Mouse (Mus musculus) left cerebral cortex, adult 8-10 months (tissue): ENCODE measurements around the gene Ptprr. TPM values are rescaled to one million over a fixed set of nuclear protein-coding genes. Genes with fewer than 3 reads are reported as not detected.

Experiments used
- DNase-seq, 2 experiments: peaks; one replicate each; pipeline ENCODE4 v3.0.0; 2022; ENCODE audit warnings: low spot score in 2 of 2
- total RNA-seq, 4 experiments: library from RNA; stranded (reverse); gene quantifications; 2 replicates each; pipeline ENCODE4 v1.2.4; 2022

Ptprr gene
- 10 to 100 TPM; 17.6 to 20.0 (median 18.5) TPM for total RNA-seq

DNA sequence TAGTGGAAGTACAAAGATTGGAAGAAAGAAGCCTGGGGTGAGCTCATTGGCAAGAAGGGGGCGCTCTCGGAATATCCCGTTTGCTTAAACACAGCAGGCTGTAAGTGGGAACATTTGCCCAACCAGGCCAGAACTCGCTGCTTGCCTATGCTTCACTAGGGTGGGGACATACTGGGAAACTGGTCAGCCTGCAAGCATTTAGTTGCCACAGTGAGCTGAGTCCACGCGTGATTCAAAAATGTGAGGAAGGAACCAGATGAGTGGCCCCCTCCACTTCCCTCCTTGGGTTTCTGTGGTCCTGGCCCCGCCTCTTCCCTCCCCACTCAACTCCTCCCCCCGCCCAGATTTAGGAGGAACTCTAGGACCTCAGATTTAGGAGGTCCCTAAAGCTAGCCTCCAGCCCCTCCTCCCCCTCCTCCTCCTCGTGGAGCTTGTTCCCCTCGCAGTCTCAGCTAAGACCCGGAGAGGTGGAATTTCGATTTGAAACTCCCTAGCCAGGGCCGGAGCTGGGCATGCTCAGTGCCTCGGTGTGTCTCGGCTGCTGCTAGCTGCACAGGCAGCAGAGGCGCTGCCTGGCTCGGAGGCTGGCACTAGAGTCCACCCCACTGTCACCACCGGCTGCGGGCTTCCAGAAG, at the start of gene Ptprr:
TSS of gene Ptprr (plus strand) at position 369 of the 635 bp plus-strand sequence.
- peak; percentile 57 to 89 for DNase-seq

DNA sequence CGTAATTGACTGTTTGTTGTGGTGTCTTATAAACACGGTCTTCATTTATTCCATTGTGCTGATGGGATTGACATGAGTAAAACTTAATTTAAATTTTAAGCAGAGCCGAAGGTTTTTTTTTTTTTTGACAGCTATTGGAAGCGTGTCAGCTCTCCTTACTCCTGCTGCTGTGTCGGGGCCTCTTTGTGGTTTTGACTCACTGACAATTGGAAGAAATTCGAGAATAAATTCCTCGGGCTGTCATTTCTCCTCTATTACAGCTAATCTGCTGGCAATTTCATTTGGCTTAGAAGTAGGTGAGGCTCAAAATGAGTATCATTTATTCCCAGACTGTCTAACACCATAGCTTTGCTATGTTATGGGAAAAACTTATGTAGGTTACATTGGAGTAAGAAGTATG, 41.7 kb upstream of the Ptprr start:
- DNase-seq = no peak

DNA sequence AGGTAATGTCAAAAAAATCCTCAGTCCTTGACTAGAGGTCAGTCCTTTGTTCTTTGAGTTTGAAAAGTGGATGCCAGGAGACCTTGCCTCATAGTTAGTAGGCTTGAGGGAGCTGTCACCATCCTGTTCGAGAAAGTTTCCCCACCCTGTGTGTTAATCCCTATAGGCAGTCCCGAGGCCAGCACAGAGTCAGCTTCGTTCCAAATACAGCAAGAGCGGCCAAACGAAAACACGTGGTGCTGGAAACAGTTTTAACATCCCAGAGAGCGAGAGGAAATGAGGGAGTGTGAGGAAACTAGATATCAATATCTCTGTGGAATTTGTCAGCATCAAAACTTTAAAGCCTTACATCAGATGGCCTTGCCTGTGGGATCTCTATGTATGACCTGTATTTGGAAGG, 39.0 kb upstream of the Ptprr start:
- no peak for DNase-seq

DNA sequence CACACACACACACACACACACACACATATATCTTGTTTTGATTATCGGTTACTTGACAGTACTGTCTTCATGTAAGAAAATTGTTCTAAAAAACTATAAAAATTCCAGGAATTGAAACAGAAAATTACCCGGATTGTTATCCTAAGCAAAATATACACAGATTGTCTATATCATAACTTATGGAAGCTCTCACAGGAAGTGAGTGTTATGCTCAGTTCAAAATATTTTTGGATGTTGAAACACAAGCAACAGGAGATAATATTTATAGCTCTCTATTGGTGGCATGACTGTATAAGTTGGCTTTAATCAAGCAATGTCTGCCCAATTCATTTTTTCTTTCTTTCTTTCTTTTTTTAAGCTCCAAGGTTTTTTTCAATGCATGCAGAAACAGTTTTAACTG, 38.0 kb upstream of the Ptprr start:
- no peak for DNase-seq

DNA sequence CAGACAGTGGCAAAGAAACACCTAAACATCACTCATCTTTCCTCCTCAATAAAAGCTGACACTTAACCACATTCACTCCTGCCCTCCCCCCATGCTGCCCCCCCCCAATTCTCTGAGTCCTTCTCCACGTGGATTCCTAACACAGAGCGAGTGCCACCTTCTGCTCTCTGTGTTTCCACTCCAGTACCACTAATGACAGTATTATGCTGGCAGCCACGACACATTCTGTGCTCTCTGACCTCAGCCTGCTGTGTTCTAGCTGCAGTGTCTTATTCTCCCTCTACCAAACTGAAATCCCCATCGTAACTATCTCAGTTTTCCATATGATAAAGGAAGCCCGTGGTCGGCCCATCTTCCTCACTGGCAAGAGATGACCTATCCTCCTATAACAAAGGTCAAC, 33.7 kb upstream of the Ptprr start:
- no peak for DNase-seq

DNA sequence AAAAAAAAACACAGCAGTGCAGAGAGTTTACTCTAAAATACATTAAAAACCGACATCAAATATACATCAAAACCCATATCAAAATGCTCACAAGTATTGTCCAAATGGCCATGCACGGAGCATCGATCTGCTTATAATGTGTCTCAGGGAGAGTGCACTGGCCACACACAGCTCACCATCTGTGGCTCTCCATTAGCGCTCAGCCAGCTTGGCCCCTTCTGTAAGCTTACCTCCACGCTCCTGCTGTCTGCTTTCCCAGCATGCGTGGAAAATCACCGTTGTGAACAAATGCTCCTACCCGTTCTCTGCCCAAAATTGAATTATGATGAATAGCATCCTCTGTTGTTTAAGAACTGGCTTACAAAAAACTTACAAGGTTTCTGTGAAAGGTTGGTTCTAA, 16.2 kb upstream of the Ptprr start:
- DNase-seq = no peak

DNA sequence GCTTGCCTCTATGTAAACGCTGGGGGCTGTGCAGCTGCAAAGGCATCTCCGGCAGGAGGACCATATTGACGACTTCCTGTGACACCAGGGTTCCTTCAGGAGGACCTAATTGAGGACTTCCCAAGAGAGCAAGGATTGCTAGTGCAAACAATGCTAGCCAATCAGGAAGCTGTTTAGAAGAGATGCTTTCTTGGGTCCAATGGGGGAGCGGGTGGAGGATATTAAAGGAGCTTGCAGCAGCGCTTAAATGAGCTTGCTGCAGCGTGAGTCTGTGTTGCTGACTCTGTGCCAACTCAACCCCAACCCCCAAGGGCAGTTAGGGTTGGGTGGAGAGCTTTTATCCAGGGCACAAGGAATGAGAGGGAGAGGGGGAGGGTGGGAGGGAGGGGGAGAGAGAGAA, 11.3 kb upstream of the Ptprr start:
- peak in 1 of 2 experiments; percentile 11 for DNase-seq

DNA sequence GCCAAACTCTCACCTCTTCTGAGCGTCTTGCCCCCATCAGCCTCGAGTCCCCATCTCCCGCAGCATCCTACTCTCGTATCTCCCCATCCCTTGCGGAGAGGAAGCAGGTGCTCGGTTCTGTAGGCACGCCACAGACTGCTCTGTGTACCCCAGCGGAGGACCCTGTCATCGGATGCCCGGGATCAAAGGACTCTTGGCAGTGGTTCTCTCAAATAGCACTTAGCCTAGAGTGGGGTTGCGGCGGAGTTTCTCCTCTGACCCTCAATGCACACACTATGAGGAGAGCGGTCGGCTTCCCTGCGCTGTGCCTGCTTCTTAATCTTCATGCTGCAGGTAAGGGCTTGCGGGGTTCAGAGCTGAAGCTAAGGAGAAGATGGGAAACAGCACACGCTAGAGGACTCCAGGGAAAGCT, 473 bp downstream of the Ptprr start:
- DNase-seq = peak in 1 of 2 experiments; percentile 75

DNA sequence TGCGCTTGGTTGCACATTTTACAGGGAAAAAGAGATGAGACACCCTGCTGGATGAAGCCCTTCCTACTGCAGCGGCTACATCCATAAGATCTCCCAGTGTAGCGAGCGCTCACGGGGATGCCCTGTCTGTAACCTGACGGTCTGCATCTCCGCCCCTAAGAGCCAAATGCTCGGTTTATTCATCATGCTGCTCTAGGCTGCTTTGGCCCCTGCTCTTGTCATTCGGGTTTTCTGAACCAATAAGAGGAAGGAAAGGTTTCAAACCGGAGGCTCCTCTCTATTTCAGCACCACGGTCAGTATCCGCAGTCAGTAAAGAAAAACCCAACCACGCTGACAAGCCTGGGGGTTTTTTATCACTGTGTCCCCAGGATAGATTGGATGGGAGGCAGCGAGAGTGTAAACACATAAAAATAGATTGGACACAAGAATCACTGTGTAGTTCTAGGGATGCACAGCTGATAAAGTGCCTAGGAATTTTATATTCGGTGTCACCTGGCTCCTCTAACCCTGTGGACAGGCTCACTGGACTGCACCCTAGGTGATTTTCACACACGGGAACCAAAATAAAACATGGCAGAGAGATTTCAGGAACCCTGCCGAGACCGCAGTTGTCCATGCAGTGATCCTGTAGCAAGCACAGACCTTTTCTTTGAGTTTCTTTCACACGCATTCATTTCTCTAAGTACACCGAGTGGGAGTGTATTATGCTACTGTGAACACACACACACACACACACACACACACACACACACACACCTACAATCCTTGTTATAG, 1.3 kb downstream of the Ptprr start:
- peak; percentile 41 to 48 for DNase-seq

DNA sequence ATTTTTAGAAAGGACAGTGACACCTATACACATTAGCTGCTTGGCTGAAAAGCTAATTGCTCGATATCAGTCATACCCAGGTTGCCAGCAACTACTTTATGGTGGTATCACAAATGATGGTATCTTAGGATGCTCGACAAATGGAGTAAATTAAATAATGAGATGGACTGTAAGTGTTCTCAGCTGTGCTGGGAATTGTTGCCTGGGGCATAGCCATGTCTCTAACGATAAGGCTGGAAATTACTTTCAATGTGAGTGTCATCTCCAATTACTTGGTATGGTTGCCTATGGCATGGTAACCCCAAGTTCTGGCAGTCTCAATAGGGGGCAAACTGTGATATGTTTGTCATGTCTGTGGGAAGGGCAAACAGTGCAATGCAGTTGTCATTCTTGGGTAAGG, 3.1 kb downstream of the Ptprr start:
- no peak for DNase-seq

DNA sequence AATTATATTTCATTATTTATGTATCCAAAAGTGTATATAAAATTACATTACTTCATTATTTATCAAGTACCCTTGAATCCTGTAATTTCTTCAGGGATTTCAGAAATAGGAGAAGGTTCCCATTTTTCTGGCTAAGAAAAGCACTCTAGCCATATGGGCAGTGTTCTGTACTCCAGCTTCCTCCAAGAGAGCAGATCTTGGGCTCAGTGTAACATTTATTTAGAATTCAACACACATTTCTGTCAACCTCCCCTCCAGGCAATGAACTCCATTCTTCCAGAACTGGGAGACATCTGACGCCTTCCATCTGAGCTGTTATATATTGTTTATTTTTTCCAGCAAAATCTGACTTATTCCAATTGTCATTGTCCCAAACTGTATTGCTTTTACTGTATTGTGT, 20.1 kb downstream of the Ptprr start:
- no peak for DNase-seq

DNA sequence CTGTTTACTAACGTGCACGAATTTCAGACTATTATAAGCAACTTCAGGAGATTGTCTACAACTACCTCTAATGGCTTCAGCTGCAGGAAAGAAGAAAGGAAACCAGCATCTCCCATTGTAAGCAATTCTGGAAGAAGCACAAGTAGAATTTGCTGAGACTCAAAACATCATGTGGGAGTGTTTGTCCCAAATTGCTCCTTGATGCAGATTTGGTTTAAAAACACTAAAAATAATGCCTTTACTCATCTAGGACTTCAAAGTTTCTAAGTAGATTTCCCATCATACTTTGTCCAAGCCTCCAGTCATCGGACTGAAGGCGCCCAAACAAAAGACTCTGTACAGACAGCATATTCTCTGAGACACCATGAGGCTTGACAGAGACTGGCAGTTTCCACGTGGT, 57.9 kb downstream of the Ptprr start:
- DNase-seq = no peak

DNA sequence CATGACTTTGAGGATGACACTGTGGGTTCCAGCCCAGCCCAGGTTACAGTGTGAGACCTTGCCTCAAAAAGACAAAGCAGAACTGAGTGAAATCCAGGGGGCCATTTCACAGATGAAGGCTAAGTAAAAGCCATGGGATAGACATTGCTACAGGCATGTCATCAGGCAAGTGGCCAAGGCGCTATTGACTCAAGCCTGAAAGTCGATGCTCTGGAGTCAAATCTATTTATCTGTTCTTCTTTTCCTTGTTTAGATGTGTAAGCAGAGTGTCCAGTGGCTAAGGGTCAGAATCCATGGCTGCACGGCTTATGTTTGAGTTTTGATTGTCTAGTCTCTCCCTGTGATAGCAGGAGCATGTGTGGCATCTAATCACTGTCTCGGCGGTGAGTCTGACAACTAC, 60.6 kb downstream of the Ptprr start:
- no peak for DNase-seq

DNA sequence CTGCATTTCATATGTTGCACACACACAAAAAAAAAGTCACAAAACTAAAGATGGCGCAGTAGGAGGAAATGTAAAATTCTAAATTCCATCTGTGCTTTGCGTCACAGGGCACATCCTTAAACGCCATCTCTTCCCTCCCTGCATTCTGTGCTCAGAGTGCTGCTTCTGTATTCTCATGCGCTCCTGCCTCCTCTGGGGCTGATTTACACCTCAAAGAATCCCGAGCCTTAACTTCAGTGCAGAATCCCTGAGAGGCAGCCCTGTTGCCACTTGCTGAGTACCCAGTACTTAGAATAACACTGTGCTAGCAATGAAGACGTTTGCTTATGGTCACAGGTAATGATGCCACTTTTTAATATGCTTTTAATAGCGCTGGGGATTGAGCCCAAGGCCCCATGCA, 61.4 kb downstream of the Ptprr start:
- DNase-seq = no peak

DNA sequence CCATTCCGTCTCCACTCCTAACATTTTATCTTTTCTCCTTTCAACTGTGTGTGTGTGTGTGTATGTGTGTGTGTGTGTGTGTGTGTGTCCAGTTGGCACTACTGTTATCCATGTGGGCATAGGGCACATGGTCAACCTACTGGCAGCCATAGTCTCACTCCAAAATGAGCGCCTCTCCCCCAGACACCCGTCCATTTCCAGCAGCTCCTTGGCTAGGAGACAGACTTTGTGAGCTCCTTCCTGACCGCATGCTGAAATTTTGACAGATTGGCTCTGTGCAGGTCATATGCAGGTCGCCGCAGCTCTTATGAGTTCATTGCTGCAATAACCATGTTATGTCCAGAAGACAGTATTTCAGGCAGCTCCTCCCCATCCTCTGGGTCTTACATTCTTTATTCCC, 62.8 kb downstream of the Ptprr start:
- no peak for DNase-seq

DNA sequence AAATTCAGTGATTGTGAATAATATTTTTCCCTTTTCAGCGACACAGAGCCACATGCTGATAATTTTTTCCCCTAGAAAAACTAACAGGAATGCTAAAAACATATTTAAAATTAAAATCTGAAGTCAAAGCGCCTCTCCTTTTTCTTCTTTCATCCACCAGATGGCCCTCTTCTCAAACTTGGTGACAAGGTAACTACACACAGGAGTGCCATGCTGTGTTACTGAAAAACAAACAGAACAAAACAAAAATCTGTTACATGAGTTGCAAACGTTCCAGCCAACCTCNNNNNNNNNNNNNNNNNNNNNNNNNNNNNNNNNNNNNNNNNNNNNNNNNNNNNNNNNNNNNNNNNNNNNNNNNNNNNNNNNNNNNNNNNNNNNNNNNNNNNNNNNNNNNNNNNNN, 66.0 kb downstream of the Ptprr start:
- no peak for DNase-seq

DNA sequence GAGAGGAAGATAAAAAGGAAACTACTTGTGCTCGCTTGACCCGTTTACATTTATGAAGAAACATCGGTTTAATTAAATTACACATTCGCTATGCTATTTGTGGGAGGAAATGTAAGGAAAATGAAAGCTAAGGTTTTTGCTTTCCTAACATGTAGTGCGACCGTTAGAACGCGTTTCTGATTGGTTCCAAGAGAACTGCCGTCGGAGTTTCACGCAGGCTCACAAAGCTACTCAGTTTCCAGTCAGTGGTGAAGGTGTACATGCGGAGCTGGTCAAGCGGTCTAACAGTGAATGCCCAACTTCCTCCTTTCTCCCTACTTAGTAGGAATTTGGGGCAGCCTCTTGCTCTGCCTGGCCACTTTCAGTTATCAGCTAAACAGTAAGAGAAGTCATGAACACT, 78.5 kb downstream of the Ptprr start:
- DNase-seq = no peak

DNA sequence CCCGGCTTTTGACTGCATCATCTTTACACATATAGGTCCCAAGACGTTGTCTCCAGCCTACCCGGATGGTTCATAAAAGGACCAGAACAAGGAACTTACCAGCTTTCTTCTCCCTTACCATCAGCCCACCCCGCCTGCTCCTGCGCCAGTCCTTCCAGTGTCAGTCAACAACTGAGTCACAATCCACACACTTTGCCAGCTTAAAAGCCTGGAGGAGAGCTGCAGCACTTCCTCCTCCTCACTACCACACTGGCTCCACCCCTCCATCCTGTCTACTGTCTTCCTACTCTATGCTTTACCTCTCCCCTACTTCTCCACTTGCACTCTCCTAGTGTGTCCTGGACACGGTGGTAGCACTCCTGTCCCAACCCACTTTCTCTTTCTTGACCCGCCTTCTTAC, 80.5 kb downstream of the Ptprr start:
- peak in 1 of 2 experiments; percentile 11 for DNase-seq

DNA sequence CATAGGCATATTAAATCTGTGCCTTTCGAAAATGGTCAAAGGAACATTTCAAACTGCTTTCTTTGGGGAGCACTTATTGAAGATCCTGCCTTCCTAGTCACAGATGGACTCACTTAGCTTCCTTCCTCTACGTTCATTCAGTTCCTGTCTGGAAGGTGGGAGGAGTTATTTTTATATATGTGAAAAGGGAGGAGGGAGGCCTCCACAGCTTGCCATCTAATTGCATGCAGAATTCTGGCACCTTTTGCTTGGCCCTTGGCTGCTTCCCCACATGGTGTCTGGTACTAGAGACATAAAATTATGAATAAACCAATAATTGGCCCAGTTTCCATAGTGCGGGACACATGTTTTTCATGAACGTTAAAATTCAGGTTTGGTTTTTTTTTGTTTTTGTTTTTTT, 90.2 kb downstream of the Ptprr start:
- DNase-seq = peak in 1 of 2 experiments; percentile 42

DNA sequence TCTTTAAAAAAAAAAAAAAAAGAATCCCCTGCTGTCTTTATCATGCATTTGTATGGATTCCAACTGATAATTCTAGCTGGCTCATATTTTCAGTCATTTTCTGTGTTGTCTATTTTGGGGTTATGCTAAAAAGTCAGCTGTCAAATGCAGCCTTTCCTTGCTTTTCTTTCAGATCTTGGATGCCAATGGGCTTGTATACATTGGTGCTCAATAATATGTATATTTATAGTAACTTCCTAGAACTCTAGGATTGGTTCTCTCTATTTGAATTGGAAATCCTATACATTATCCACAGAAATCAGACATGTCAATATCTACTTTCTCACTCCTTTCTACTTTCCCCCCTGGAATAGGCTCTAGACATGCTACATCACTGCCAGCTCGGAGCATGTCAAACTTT, 90.7 kb downstream of the Ptprr start:
- no peak for DNase-seq

DNA sequence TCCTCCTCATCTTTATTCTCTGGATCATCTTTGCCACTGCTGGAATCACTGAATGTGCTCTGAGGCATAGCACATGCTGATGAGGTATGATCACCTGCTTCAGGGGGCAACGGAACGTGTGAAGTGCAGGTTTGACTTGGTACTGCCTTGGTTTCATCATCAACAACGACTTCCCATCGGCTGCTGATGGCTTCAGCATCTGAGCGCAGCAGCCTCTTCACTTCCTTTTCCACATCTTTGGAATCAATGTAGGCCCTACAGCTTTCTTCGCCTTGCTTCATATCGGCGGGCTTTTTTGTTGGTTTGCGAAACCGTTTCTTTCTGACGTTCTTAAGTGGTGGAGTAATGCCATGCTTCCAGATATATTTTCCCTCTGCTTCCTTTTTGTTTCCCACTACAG, 94.9 kb downstream of the Ptprr start:
- DNase-seq = no peak

DNA sequence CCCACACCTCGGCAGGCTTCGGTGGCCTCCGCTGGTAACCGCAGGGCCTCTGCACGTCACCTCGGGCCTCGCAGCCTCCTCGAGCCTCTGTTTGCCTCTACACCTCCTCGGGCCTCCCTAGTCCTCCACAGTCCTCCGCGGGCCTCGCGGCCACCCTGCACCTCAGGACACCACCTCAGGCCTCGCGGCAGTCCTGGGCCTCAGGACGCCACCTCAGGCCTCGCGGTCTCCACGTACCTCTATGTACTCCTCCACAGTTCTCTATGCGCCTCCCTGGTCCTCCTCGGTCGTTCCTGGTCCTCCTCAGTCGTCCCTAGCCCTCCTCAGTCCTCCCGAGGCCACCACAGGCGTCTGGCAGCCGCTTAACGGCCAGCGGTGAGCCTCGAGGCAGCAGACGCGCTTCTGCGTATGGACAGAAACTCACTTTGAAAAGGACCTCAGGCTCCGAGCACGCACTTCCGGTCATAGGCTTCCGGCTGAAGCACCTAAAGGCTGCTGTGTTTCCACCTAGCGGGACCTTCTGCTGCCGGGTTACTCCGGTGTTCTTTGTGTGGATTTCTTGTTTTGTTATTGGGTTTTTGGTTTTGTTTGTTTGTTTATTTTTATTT, 96.0 kb downstream of the Ptprr start, which contains the start of gene 4933416C03Rik:
TSS of gene 4933416C03Rik (minus strand) at position 51 of the 608 bp plus-strand sequence.
- DNase-seq = no peak
